Mouse (Mus musculus): ENCODE measurements around the gene Irx5. TPM values are rescaled to one million over a fixed set of nuclear protein-coding genes. Genes with fewer than 3 reads are reported as not detected.

Irx5 gene
- polyA plus RNA-seq, 2 experiments: 0.04 TPM; not detected in 1

GRCm38 (mm10) chr8:92355701-92356612, 1.5 kb upstream of the Irx5 start:
- WGBS (ENCODE audit: insufficient replicate concordance): under 1% methylated on average over 83 of the region's 93 CpGs
- Histone ChIP-seq H3K9me3 (ENCODE audit: control insufficient read depth, low read length) (no peaks in the 10 kb centered on the region), H3K27me3 (ENCODE audit: control insufficient read depth, insufficient read depth, low read length) (peaks cover 49% of the 10 kb centered on the region), H3K9ac (replicated peaks) (peak overlapping the region; percentile 70), H3K4me1 (replicated peaks; ENCODE audit: control insufficient read depth in 2 of 2, insufficient read depth in 2 of 2, low read length in 1 of 2) (peaks cover 4 to 6% of the 10 kb centered on the region in 2 experiments), H3K4me2 (ENCODE audit: low read depth) (peak overlapping the region; percentile 89), H3K27ac (no peak overlapping the region), H3K4me3 (ENCODE audit: insufficient read depth in 1 of 2, low read depth in 2 of 2, low read length in 2 of 2) (peak overlapping the region; percentile 68 to 69), H3K36me3 (replicated peaks; ENCODE audit: control insufficient read depth, insufficient read depth, low read depth) (no peaks in the 10 kb centered on the region)
- TF ChIP-seq EP300 (IDR thresholded peaks at IDR 0.05; ENCODE audit: low read depth) (no peak), CTCF (IDR thresholded peaks at IDR 0.05; ENCODE audit: low read depth) (peak; percentile 1)
- DNase-seq (ENCODE audit: low read depth in 3 of 3, low spot score in 3 of 3): peak; percentile 91 to 94 (median 92)
- ATAC-seq (ENCODE audit: insufficient read depth): peak; percentile 96

GRCm38 (mm10) chr8:92356613-92357375, 631 bp upstream of the Irx5 start:
- no peak for DNase-seq (ENCODE audit: low read depth in 3 of 3, low spot score in 3 of 3)
- peaks cover 4 to 6% of the 10 kb centered on the region in 2 experiments for H3K4me1 ChIP-seq (replicated peaks; ENCODE audit: control insufficient read depth in 2 of 2, insufficient read depth in 2 of 2, low read length in 1 of 2)
- 3% methylated on average over 40 of the region's 40 CpGs for WGBS (ENCODE audit: insufficient replicate concordance)

GRCm38 (mm10) chr8:92358141-92358999, 945 bp downstream of the Irx5 start:
- ATAC-seq (ENCODE audit: insufficient read depth) (no peak), DNase-seq (ENCODE audit: low read depth in 3 of 3, low spot score in 3 of 3) (no peak)
- H3K27me3 ChIP-seq (ENCODE audit: control insufficient read depth, insufficient read depth, low read length): peaks cover 71% of the 10 kb centered on the region
- H3K9me3 ChIP-seq (ENCODE audit: control insufficient read depth, low read length): no peaks in the 10 kb centered on the region
- H3K27ac ChIP-seq: no peak overlapping the region
- H3K4me3 ChIP-seq (ENCODE audit: insufficient read depth in 1 of 2, low read depth in 2 of 2, low read length in 2 of 2): peak overlapping the region in 1 of 2 experiments; percentile 31; a peak in 2 of 4 replicates
- no peak overlapping the region for H3K9ac ChIP-seq (replicated peaks)
- TF ChIP-seq EP300 (IDR thresholded peaks at IDR 0.05; ENCODE audit: low read depth) (no peak), CTCF (IDR thresholded peaks at IDR 0.05; ENCODE audit: low read depth) (no peak)
- H3K4me2 ChIP-seq (ENCODE audit: low read depth): peak overlapping the region; percentile 89
- 2% methylated on average over 66 of the region's 80 CpGs for WGBS (ENCODE audit: insufficient replicate concordance)
- H3K36me3 ChIP-seq (replicated peaks; ENCODE audit: control insufficient read depth, insufficient read depth, low read depth): no peaks in the 10 kb centered on the region
- peaks cover 4 to 6% of the 10 kb centered on the region in 2 experiments; a peak in 3 of 4 replicates for H3K4me1 ChIP-seq (replicated peaks; ENCODE audit: control insufficient read depth in 2 of 2, insufficient read depth in 2 of 2, low read length in 1 of 2)

More at GRCm38 (mm10) chr8:92356613-92357375, 631 bp upstream of the Irx5 start:
- H3K36me3 ChIP-seq (replicated peaks; ENCODE audit: control insufficient read depth, insufficient read depth, low read depth): no peaks in the 10 kb centered on the region
- peak overlapping the region; percentile 52 to 68 for H3K4me3 ChIP-seq (ENCODE audit: insufficient read depth in 1 of 2, low read depth in 2 of 2, low read length in 2 of 2)
- no peaks in the 10 kb centered on the region for H3K9me3 ChIP-seq (ENCODE audit: control insufficient read depth, low read length)
- no peak for ATAC-seq (ENCODE audit: insufficient read depth)
- H3K27ac ChIP-seq: no peak overlapping the region
- peaks cover 55% of the 10 kb centered on the region for H3K27me3 ChIP-seq (ENCODE audit: control insufficient read depth, insufficient read depth, low read length)
- peak overlapping the region; percentile 89 for H3K4me2 ChIP-seq (ENCODE audit: low read depth)
- TF ChIP-seq EP300 (IDR thresholded peaks at IDR 0.05; ENCODE audit: low read depth): no peak
- no peak for TF ChIP-seq CTCF (IDR thresholded peaks at IDR 0.05; ENCODE audit: low read depth)
- no peak overlapping the region for H3K9ac ChIP-seq (replicated peaks)

GRCm38 (mm10) chr8:92359000-92359832, 1.8 kb downstream of the Irx5 start:
- Histone ChIP-seq H3K27ac (no peak overlapping the region), H3K9ac (replicated peaks) (no peak overlapping the region), H3K9me3 (ENCODE audit: control insufficient read depth, low read length) (no peaks in the 10 kb centered on the region), H3K27me3 (ENCODE audit: control insufficient read depth, insufficient read depth, low read length) (peaks cover 77% of the 10 kb centered on the region), H3K4me2 (ENCODE audit: low read depth) (no peak overlapping the region), H3K36me3 (replicated peaks; ENCODE audit: control insufficient read depth, insufficient read depth, low read depth) (no peaks in the 10 kb centered on the region), H3K4me1 (replicated peaks; ENCODE audit: control insufficient read depth in 2 of 2, insufficient read depth in 2 of 2, low read length in 1 of 2) (peaks cover 4 to 6% of the 10 kb centered on the region in 2 experiments; a peak in 3 of 4 replicates), H3K4me3 (ENCODE audit: insufficient read depth in 1 of 2, low read depth in 2 of 2, low read length in 2 of 2) (no peak overlapping the region)
- TF ChIP-seq EP300 (IDR thresholded peaks at IDR 0.05; ENCODE audit: low read depth) (no peak), CTCF (IDR thresholded peaks at IDR 0.05; ENCODE audit: low read depth) (no peak)
- ATAC-seq (ENCODE audit: insufficient read depth): no peak
- 2% methylated on average over 35 of the region's 35 CpGs for WGBS (ENCODE audit: insufficient replicate concordance)
- no peak for DNase-seq (ENCODE audit: low read depth in 3 of 3, low spot score in 3 of 3)

Data from liver, embryonic 14.5 days (tissue).